Mouse (Mus musculus) left cerebral cortex, postnatal 36 days (tissue): ENCODE results near the gene Scn9a. TPM values are rescaled to one million over a fixed set of nuclear protein-coding genes. Genes with fewer than 3 reads are reported as not detected.

ENCODE experiments used
- DNase-seq, 2 experiments: peaks; one replicate each; pipeline ENCODE4 v3.0.0; 2021 to 2022; ENCODE audit warnings: low spot score in 2 of 2, mixed read lengths in 1 of 2
- intact Hi-C: fragments of 180-260 bp; cut with DNase I; formaldehyde crosslinking; loops from one replicate; pipeline ENCODE4 v1.15.1; 2025
- total RNA-seq, 2 experiments: library from RNA; stranded (reverse); gene quantifications; 2 replicates each; pipeline ENCODE4 v1.2.3; 2021

Scn9a gene
- total RNA-seq, 2 experiments from 2014 or later = 3.8 to 4.5 TPM

GRCm38 (mm10) chr2:66465484-66465883 lies 169.3 kb downstream of the Scn9a start:
- intact Hi-C loops = no loop called here
- no peak for DNase-seq

DNA sequence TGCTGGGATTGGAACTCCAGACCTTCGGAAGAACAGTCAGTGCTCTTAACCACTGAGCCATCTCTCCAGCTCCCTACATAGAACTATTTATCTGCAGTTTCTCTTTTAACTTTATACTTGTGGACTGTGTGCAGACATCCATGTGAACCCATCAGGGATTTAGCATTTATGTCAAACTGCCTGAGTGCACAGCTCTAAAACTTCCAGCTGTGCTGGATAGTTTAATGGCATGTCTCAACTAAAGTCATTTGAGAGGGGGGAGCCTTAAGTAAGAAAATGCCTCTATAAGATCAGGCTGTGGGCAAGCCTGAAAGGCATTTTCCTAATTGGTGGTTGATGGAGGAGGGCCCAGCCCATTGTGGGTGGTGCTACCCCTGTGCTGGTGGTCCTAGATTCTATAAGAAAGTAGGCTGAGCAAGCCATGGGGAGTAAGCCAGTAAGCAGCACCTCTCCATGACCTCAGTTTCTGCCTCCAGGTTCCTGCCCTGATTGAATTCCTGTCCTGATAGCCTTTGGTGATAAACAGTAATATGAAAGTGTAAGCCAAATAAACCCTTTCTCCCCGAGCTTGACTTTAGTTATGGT lies 169.8 kb downstream of the Scn9a start:
- intact Hi-C loops = no loop called here
- no peak for DNase-seq

GRCm38 (mm10) chr2:66463916-66464315 lies 170.8 kb downstream of the Scn9a start:
- intact Hi-C loops = no loop called here

DNA sequence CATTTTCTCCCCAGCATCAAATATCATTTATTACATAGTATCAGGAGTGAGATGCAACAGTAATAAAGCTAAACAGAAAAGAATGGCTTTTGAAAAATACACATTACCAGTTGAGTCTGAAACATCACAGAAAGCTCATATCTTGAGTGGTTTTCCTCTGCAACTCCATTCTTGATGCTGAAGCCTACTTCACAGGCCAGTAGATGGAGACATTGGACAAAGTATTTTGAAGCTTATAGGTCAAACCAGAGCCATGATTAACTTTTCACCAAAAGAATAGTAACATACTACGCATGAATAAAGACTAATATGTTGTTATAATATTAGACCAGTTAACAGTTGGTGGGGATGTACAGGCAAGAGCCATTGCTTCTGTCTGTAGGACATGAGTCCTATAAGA lies 172.3 kb downstream of the Scn9a start:
- intact Hi-C loops = no loop called here

More at GRCm38 (mm10) chr2:66463916-66464315, 170.8 kb downstream of the Scn9a start:
- no peak for DNase-seq

GRCm38 (mm10) chr2:66440711-66441110 lies 194.1 kb downstream of the Scn9a start, which contains the start of gene Scn1a:
Gene Scn1a (minus strand): TSS chr2:66440840.
- intact Hi-C loops = no loop called here
- peak; percentile 30 to 32 for DNase-seq

More for the DNA sequence above, 172.3 kb downstream of the Scn9a start:
- DNase-seq = no peak

DNA sequence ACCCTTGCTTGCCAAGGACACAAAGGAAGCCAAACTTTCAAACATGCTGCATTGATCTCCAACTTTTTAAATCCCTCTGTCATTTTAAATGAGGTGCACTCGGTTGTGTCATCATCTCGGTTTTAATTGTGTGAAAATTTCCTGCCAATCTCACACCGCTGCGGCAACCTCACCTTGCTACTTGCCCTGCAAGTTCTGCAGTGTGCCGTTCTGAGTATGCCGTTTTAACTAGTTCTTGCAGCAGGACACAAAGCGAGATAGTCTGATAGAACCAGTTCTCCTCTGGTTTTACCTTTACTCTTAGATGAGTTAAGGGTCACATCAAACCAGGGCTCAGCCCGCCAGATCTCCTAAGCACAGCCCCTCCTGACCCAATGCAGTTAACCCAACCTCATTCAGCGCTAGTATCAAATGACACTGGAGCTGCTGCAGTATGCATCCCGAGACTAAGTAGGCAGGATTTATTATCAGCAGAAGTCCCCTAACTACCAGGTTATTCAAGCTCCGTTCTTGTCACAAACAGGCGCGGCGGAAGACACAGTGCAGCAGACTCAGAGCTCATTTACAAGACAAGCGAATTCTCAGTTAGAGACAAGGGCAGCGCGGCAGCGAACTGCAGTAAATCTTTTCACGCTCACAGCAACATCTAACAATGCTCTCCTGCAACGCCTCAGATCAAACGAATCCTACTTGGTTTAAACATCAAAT lies 194.8 kb downstream of the Scn9a start:
- intact Hi-C loops = no loop called here
- peak; percentile 19 to 23 for DNase-seq

DNA sequence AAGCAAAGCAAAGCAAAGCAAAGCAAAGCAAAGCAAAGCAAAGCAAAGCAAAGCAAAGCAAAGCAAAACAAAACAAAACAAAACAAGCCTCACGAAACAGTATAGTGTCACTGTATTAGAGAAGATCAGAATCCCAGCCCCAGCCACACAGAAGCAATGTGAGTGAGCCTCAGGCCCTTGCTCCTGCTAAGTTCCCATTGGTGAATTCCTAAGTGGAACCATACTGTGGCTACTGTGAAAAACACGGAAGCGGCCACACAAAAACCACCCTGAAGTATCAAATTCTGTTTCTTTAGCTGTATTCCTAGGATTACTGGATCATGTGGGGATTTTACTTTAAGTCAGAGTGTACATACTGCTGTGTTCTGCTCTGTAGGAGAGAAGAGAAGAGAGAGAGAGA lies 198.5 kb downstream of the Scn9a start:
- DNase-seq = no peak
- intact Hi-C loops = no loop called here

Other genes starting within 250 kb of the Scn9a start
- gene Scn1a, start 194.1 kb downstream of the Scn9a start, total RNA-seq = 100 to 1,000 TPM; 110 to 120 TPM
- gene Scn7a, start 150.0 kb upstream of the Scn9a start, total RNA-seq = 1 to 10 TPM; 2.0 to 2.6 TPM